Mouse (Mus musculus) embryonic fibroblast, embryonic 13.5 days (primary cell): ENCODE measurements around the gene Tuba4a. TPM values are rescaled to one million over a fixed set of nuclear protein-coding genes. Genes with fewer than 3 reads are reported as not detected.
A peak's percentile ranks its signal among the peaks of the same experiment; 100 is the strongest.

Experiments
- H3K27ac ChIP-seq: 2 replicates; pipeline ENCODE4 v1.5.1; 2012; ENCODE audit warnings: low read length, control low read depth, inconsistent platforms; ENCODE audit not compliant: insufficient read depth
- H3K4me1 ChIP-seq: 2 replicates; pipeline ENCODE4 v1.6.1; 2011; ENCODE audit warnings: low read length; ENCODE audit not compliant: control insufficient read depth, insufficient read depth
- H3K4me3 ChIP-seq: 2 replicates; pipeline ENCODE4 v1.5.1; 2011; ENCODE audit warnings: mild to moderate bottlenecking, control low read depth, low read length; ENCODE audit not compliant: insufficient read depth
- CTCF ChIP-seq: IDR thresholded peaks from 2 replicates; pipeline ENCODE4 v1.5.1; 2011; ENCODE audit warnings: mild to moderate bottlenecking, control low read depth, low read length, moderate library complexity, borderline replicate concordance; ENCODE audit not compliant: insufficient read depth
- POLR2A ChIP-seq: IDR thresholded peaks from 2 replicates; pipeline ENCODE4 v1.6.1; 2011; ENCODE audit warnings: low read depth, mild to moderate bottlenecking, control low read depth, low read length, moderate library complexity
- polyA plus RNA-seq: library from polyadenylated mRNA; stranded (reverse); fragments of >200 nt; gene quantifications from 2 replicates; pipeline ENCODE4 v1.2.4, GENCODE M21; 2011; ENCODE audit warnings: low read depth; ENCODE audit not compliant: missing spikeins, insufficient read length

The Tuba4a gene
- polyA plus RNA-seq, 1 experiment = 27.8 TPM

GRCm38 (mm10) chr1:75214442-75214841 is 5.2 kb downstream of the Tuba4a start:
- Histone ChIP-seq H3K27ac (no peak overlapping the region), H3K4me3 (no peak overlapping the region), H3K4me1 (0 out of 2 replicates have a peak, but pooled peaks cover 3% of the 10 kb centered on the region)
- TF ChIP-seq CTCF = no peak
- TF ChIP-seq POLR2A = no peak

- TF ChIP-seq POLR2A = no peak
- TF ChIP-seq CTCF = no peak
- H3K4me1 ChIP-seq = 0 out of 2 replicates have a peak, but pooled peaks cover 3% of the 10 kb centered on the region
- H3K4me3 ChIP-seq = no peak overlapping the region
- no peak overlapping the region for H3K27ac ChIP-seq
Observed at GRCm38 (mm10) chr1:75213096-75213495, 6.6 kb downstream of the Tuba4a start.

GRCm38 (mm10) chr1:75212542-75212941 is 7.1 kb downstream of the Tuba4a start:
- Histone ChIP-seq H3K4me3 (no peak overlapping the region), H3K27ac (no peak overlapping the region), H3K4me1 (0 out of 2 replicates have a peak, but pooled peaks cover 3% of the 10 kb centered on the region)
- TF ChIP-seq POLR2A (peak; percentile 9; the same call in 1 of the 2 replicates), CTCF (no peak)

- H3K4me3 ChIP-seq = peak overlapping the region; percentile 64
- H3K4me1 ChIP-seq = 0 out of 2 replicates have a peak, but pooled peaks cover 3% of the 10 kb centered on the region
- TF ChIP-seq POLR2A (no peak), CTCF (no peak)
- no peak overlapping the region for H3K27ac ChIP-seq
Observed at GRCm38 (mm10) chr1:75211141-75211708, 8.4 kb downstream of the Tuba4a start.

GRCm38 (mm10) chr1:75210136-75211087 is 9.3 kb downstream of the Tuba4a start, which contains the start of the genes Glb1l and Stk16:
Glb1l (minus strand) TSS chr1:75210813.
Stk16 (plus strand) TSS chr1:75210838.
- peak within 1 kb of the TSS; percentile 64 for H3K4me3 ChIP-seq
- 0 out of 2 replicates have a peak, but pooled peaks cover 3% of the 10 kb centered on the region for H3K4me1 ChIP-seq
- no peak within 1 kb of the TSS for H3K27ac ChIP-seq
- TF ChIP-seq CTCF (no peak), POLR2A (peak; percentile 95)

GRCm38 (mm10) chr1:75208967-75209678 is 10.5 kb downstream of the Tuba4a start:
- Histone ChIP-seq H3K27ac (no peak overlapping the region; the same call in 1 of the 2 replicates), H3K4me1 (0 out of 2 replicates have a peak, but pooled peaks cover 3% of the 10 kb centered on the region), H3K4me3 (peak overlapping the region; percentile 57)
- TF ChIP-seq POLR2A = peak; percentile 52
- no peak for TF ChIP-seq CTCF

GRCm38 (mm10) chr1:75201236-75201635 is 18.4 kb downstream of the Tuba4a start:
- H3K4me1 ChIP-seq = no peaks in the 10 kb centered on the region
- H3K4me3 ChIP-seq = no peak overlapping the region
- TF ChIP-seq POLR2A = no peak
- TF ChIP-seq CTCF = no peak

GRCm38 (mm10) chr1:75192452-75192851 is 27.2 kb downstream of the Tuba4a start:
- H3K27ac ChIP-seq = peak overlapping the region; percentile 90
- TF ChIP-seq CTCF (no peak), POLR2A (no peak; the same call in none of the 2 replicates)
- H3K4me3 ChIP-seq = peak overlapping the region; percentile 74
- 0 out of 2 replicates have a peak, but pooled peaks cover 5% of the 10 kb centered on the region for H3K4me1 ChIP-seq

More at GRCm38 (mm10) chr1:75201236-75201635, 18.4 kb downstream of the Tuba4a start:
- no peak overlapping the region for H3K27ac ChIP-seq
